Mouse (Mus musculus): ENCODE results near the gene Tmem236. TPM values are rescaled to one million over a fixed set of nuclear protein-coding genes. Genes with fewer than 3 reads are reported as not detected.
A peak's percentile ranks its signal among the peaks of the same experiment; 100 is the strongest.

Tmem236 gene
- total and polyA plus RNA-seq, 3 experiments, result 0.05 TPM; not detected in 2

GRCm38 (mm10) chr2:14165618-14166344 lies 8.5 kb upstream of the Tmem236 start:
- no peaks in the 10 kb centered on the region for H3K36me3 ChIP-seq (replicated peaks in 1 of 2; ENCODE audit: control insufficient read depth in 1 of 2, insufficient read depth in 1 of 2, low read length in 1 of 2)
- H3K9me3 ChIP-seq (replicated peaks; ENCODE audit: low read length), result no peaks in the 10 kb centered on the region
- H3K4me1 ChIP-seq (ENCODE audit: control insufficient read depth in 1 of 2, insufficient read depth in 2 of 2), result peaks cover 0 to 6% of the 10 kb centered on the region in 2 experiments; a peak in 2 of 4 replicates
- no peak overlapping the region for H3K9ac ChIP-seq (ENCODE audit: insufficient read depth, low read depth)
- in situ Hi-C loops (cut with MboI; ENCODE audit: low pct_ligation_motif_present, low pct_unique_long_range_greater_than_20kb, low sequenced_read_pairs), result no loop called here
- H3K27me3 ChIP-seq (replicated peaks), result no peaks in the 10 kb centered on the region
- H3K4me2 ChIP-seq (ENCODE audit: insufficient read depth, low read depth, poor library complexity, severe bottlenecking), result no peak overlapping the region
- TF ChIP-seq HCFC1 (IDR thresholded peaks at IDR 0.05; ENCODE audit: low read depth, low read length) (no peak), MEF2A (IDR thresholded peaks at IDR 0.05; ENCODE audit: borderline replicate concordance, low read depth, low read length) (no peak), IRF4 (IDR thresholded peaks at IDR 0.05; ENCODE audit: low read depth, low read length) (no peak), CHD2 (IDR thresholded peaks at IDR 0.05; ENCODE audit: low read length) (no peak), POLR2A (IDR thresholded peaks at IDR 0.05; ENCODE audit: low read depth, low read length) (no peak), NRF1 (IDR thresholded peaks at IDR 0.05; ENCODE audit: low read depth, low read length) (no peak), ELF1 (IDR thresholded peaks at IDR 0.05; ENCODE audit: low read depth, low read length) (no peak), TBP (conservative IDR thresholded peaks at IDR 0.05; ENCODE audit: low read depth, low read length) (no peak), RAD21 (IDR thresholded peaks at IDR 0.05; ENCODE audit: low read depth, low read length) (no peak), RCOR1 (conservative IDR thresholded peaks at IDR 0.05; ENCODE audit: low read depth, low read length) (no peak), MAX (IDR thresholded peaks at IDR 0.05; ENCODE audit: low read length) (no peak), PAX5 (IDR thresholded peaks at IDR 0.05; ENCODE audit: low read length) (no peak)
- no peak overlapping the region for H3K4me3 ChIP-seq (replicated peaks in 1 of 3; ENCODE audit: low read depth in 2 of 3, low read length in 2 of 3, poor library complexity in 1 of 3)
- no peak overlapping the region for H3K27ac ChIP-seq (ENCODE audit: insufficient read depth, low read depth)
- no peaks in the 10 kb centered on the region for H3K79me2 ChIP-seq (replicated peaks; ENCODE audit: control insufficient read depth, extremely low read depth, insufficient read depth, poor library complexity, severe bottlenecking)
- peak; percentile 5 for DNase-seq (ENCODE audit: extremely low read depth)
- dilution Hi-C loops (cut with MboI; ENCODE audit: extremely low pct_ligation_motif_present, extremely low pct_unique_long_range_greater_than_20kb, low sequenced_read_pairs), result no loop called here

- H3K4me1 ChIP-seq (ENCODE audit: control insufficient read depth in 1 of 2, insufficient read depth in 2 of 2), result peaks cover 0 to 6% of the 10 kb centered on the region in 2 experiments; a peak in 2 of 4 replicates
- no peak overlapping the region for H3K27ac ChIP-seq (ENCODE audit: insufficient read depth, low read depth)
- TF ChIP-seq USF2 (conservative IDR thresholded peaks at IDR 0.05; ENCODE audit: low read depth, low read length) (no peak), ELF1 (IDR thresholded peaks at IDR 0.05; ENCODE audit: low read depth, low read length) (no peak), POLR2A (IDR thresholded peaks at IDR 0.05; ENCODE audit: low read depth, low read length) (no peak)
- H3K4me2 ChIP-seq (ENCODE audit: insufficient read depth, low read depth, poor library complexity, severe bottlenecking), result no peak overlapping the region
- no peaks in the 10 kb centered on the region for H3K36me3 ChIP-seq (replicated peaks in 1 of 2; ENCODE audit: control insufficient read depth in 1 of 2, insufficient read depth in 1 of 2, low read length in 1 of 2)
- no peak overlapping the region for H3K9ac ChIP-seq (ENCODE audit: insufficient read depth, low read depth)
- DNase-seq (ENCODE audit: extremely low read depth), result no peak
- no peaks in the 10 kb centered on the region for H3K79me2 ChIP-seq (replicated peaks; ENCODE audit: control insufficient read depth, extremely low read depth, insufficient read depth, poor library complexity, severe bottlenecking)
- no peak overlapping the region for H3K4me3 ChIP-seq (replicated peaks in 1 of 3; ENCODE audit: low read depth in 2 of 3, low read length in 2 of 3, poor library complexity in 1 of 3)
- dilution Hi-C loops (cut with MboI; ENCODE audit: extremely low pct_ligation_motif_present, extremely low pct_unique_long_range_greater_than_20kb, low sequenced_read_pairs) (no loop called here), in situ Hi-C loops (cut with MboI; ENCODE audit: low pct_ligation_motif_present, low pct_unique_long_range_greater_than_20kb, low sequenced_read_pairs) (no loop called here)
- no peaks in the 10 kb centered on the region for H3K27me3 ChIP-seq (replicated peaks)
- H3K9me3 ChIP-seq (replicated peaks; ENCODE audit: low read length), result no peaks in the 10 kb centered on the region
Measured at GRCm38 (mm10) chr2:14167721-14168120, 6.6 kb upstream of the Tmem236 start.
